Mouse (Mus musculus) right cerebral cortex, postnatal 10 days (tissue): ENCODE results near the gene Slc9a5.

Experiments used
- DNase-seq, 2 experiments: peaks; one replicate each; pipeline ENCODE4 v3.0.0; 2021; ENCODE audit warnings: low spot score in 2 of 2

The Slc9a5 gene

GRCm38 (mm10) chr8:105354549-105354948 lies 5.9 kb downstream of the Slc9a5 start:
- no peak for DNase-seq

GRCm38 (mm10) chr8:105355179-105356024 lies 6.8 kb downstream of the Slc9a5 start:
- no peak for DNase-seq

- no peak for DNase-seq
Observed at GRCm38 (mm10) chr8:105356681-105357080, 8.0 kb downstream of the Slc9a5 start.

GRCm38 (mm10) chr8:105359208-105359607 lies 10.6 kb downstream of the Slc9a5 start:
- DNase-seq = no peak

GRCm38 (mm10) chr8:105359646-105360045 lies 11.0 kb downstream of the Slc9a5 start:
- no peak for DNase-seq

GRCm38 (mm10) chr8:105361751-105362702 lies 13.4 kb downstream of the Slc9a5 start:
- DNase-seq = no peak

GRCm38 (mm10) chr8:105367107-105367506 lies 18.5 kb downstream of the Slc9a5 start:
- no peak for DNase-seq

GRCm38 (mm10) chr8:105372473-105372872 lies 23.8 kb downstream of the Slc9a5 start:
- DNase-seq = no peak

- DNase-seq = no peak
Observed at GRCm38 (mm10) chr8:105373032-105373431, 24.4 kb downstream of the Slc9a5 start, which contains the start of gene Plekhg4. Gene Plekhg4 (plus strand): TSS chr8:105373274.

GRCm38 (mm10) chr8:105374513-105374966 lies 25.9 kb downstream of the Slc9a5 start:
- DNase-seq = no peak

- DNase-seq = peak; percentile 61 to 72
Observed at GRCm38 (mm10) chr8:105378673-105379072, 30.0 kb downstream of the Slc9a5 start.

GRCm38 (mm10) chr8:105380308-105380707 lies 31.7 kb downstream of the Slc9a5 start:
- DNase-seq = no peak

- DNase-seq = no peak
Observed at GRCm38 (mm10) chr8:105384070-105384469, 35.4 kb downstream of the Slc9a5 start.

- DNase-seq = no peak
Observed at GRCm38 (mm10) chr8:105387151-105387550, 38.5 kb downstream of the Slc9a5 start.

GRCm38 (mm10) chr8:105389096-105389495 lies 40.5 kb downstream of the Slc9a5 start:
- no peak for DNase-seq

- no peak for DNase-seq
Observed at GRCm38 (mm10) chr8:105393089-105393787, 44.6 kb downstream of the Slc9a5 start.

- DNase-seq = no peak
Observed at GRCm38 (mm10) chr8:105393915-105394314, 45.3 kb downstream of the Slc9a5 start.

GRCm38 (mm10) chr8:105397747-105398146 lies 49.1 kb downstream of the Slc9a5 start:
- DNase-seq = peak; percentile 54 to 60

- DNase-seq = no peak
Observed at GRCm38 (mm10) chr8:105400016-105400415, 51.4 kb downstream of the Slc9a5 start.

- DNase-seq = no peak
Observed at GRCm38 (mm10) chr8:105403467-105403866, 54.8 kb downstream of the Slc9a5 start.

GRCm38 (mm10) chr8:105404496-105404895 lies 55.9 kb downstream of the Slc9a5 start:
- DNase-seq = no peak

GRCm38 (mm10) chr8:105406416-105406815 lies 57.8 kb downstream of the Slc9a5 start:
- peak; percentile 51 to 53 for DNase-seq
